Mouse (Mus musculus): ENCODE measurements around the gene Optn. TPM values are rescaled to one million over a fixed set of nuclear protein-coding genes. Genes with fewer than 3 reads are reported as not detected.

The Optn gene
- total and polyA plus RNA-seq, 3 experiments = 25.1 to 37.3 (median 28.0) TPM

DNA sequence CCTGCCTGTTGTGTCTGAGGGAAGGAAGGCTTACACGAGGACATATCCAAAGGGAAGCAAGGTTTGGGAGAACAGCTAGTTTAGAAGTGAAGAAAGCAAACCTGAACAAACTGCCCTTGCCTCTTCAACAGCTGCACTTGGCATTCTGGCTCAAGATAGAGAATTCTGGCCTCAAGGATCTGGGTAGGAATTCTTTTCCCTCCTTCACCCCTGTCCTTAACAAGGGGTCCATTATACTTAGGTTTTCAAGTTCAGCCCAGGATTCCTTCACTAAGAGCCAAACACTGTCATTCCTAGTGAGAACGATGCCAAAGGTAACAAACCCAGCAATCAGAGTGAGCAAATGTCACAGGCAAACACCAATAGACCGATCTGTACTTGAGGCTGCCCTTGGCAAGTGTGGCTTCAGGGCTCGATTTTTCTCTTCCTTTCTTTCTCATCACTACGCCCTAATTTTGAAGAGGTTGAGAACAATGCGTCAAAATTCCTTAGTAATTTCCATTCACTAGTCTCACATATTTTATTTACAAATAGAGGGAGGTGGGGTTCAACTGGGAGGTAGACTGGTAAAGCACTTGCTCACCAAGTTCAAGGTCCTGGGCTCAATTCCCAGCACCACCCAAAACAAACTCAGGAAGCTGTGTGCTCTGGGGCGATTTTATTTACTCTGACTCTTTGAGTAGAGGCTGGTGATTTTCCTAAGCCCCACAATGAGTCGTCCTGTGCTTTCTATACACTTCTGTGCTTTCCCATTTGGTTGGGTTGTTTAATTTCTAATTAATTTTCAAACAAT lies 76.3 kb downstream of the Optn start:
- peaks cover 26 to 44% of the 10 kb centered on the region in 2 experiments for H3K36me3 ChIP-seq (replicated peaks in 1 of 2; ENCODE audit: control insufficient read depth in 1 of 2, insufficient read depth in 1 of 2, low read length in 1 of 2)
- H3K4me3 ChIP-seq (replicated peaks in 1 of 3; ENCODE audit: low read depth in 2 of 3, low read length in 2 of 3, poor library complexity in 1 of 3) = no peak overlapping the region
- TF ChIP-seq MAX (IDR thresholded peaks at IDR 0.05; ENCODE audit: low read length) (no peak), NELFE (IDR thresholded peaks at IDR 0.05; ENCODE audit: low read depth, low read length) (no peak), UBTF (IDR thresholded peaks at IDR 0.05; ENCODE audit: low read depth, low read length) (no peak), IRF4 (IDR thresholded peaks at IDR 0.05; ENCODE audit: low read depth, low read length) (no peak), POLR2AphosphoS2 (IDR thresholded peaks at IDR 0.05; ENCODE audit: low read depth, low read length) (no peak), ETS1 (conservative IDR thresholded peaks at IDR 0.05; ENCODE audit: low read depth, low read length) (no peak), ZNF384 (IDR thresholded peaks at IDR 0.05; ENCODE audit: low read depth, low read length) (no peak), MAFK (IDR thresholded peaks at IDR 0.05; ENCODE audit: insufficient replicate concordance, low read length) (no peak)
- no peak overlapping the region for H3K4me2 ChIP-seq (ENCODE audit: insufficient read depth, low read depth, poor library complexity, severe bottlenecking)
- no peaks in the 10 kb centered on the region for H3K27me3 ChIP-seq (replicated peaks)
- in situ Hi-C loops (cut with MboI; ENCODE audit: low pct_ligation_motif_present, low pct_unique_long_range_greater_than_20kb, low sequenced_read_pairs) (no loop called here), dilution Hi-C loops (cut with MboI; ENCODE audit: extremely low pct_ligation_motif_present, extremely low pct_unique_long_range_greater_than_20kb, low sequenced_read_pairs) (no loop called here)
- H3K79me2 ChIP-seq (replicated peaks; ENCODE audit: control insufficient read depth, extremely low read depth, insufficient read depth, poor library complexity, severe bottlenecking) = no peaks in the 10 kb centered on the region
- peaks cover 0 to 16% of the 10 kb centered on the region in 2 experiments; a peak in 2 of 4 replicates for H3K4me1 ChIP-seq (ENCODE audit: control insufficient read depth in 1 of 2, insufficient read depth in 2 of 2)
- no peak overlapping the region for H3K9ac ChIP-seq (ENCODE audit: insufficient read depth, low read depth)
- DNase-seq (ENCODE audit: extremely low read depth) = no peak
- H3K9me3 ChIP-seq (replicated peaks; ENCODE audit: low read length) = no peaks in the 10 kb centered on the region
- no peak overlapping the region for H3K27ac ChIP-seq (ENCODE audit: insufficient read depth, low read depth)

DNA sequence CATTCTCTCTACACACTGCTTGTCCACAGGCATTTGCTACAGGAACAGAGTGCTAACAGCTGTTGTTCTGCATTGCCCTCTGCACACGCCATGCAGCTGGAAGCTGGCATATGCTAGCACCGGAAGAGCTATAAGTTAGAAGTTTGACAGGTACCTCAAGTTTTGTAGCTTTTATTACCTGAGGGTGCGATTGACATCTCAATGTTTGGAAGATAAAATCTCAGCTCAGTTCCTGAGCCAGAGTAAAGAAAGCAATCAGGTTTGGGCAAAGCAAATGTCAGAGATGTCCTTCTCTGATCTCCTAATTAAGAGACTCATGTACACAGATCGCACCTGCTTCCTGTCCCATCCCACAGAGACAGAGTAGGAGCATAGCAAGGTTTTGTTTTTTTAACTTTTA lies 77.1 kb downstream of the Optn start:
- no peak overlapping the region for H3K4me3 ChIP-seq (replicated peaks in 1 of 3; ENCODE audit: low read depth in 2 of 3, low read length in 2 of 3, poor library complexity in 1 of 3)
- dilution Hi-C loops (cut with MboI; ENCODE audit: extremely low pct_ligation_motif_present, extremely low pct_unique_long_range_greater_than_20kb, low sequenced_read_pairs) (no loop called here), in situ Hi-C loops (cut with MboI; ENCODE audit: low pct_ligation_motif_present, low pct_unique_long_range_greater_than_20kb, low sequenced_read_pairs) (no loop called here)
- peaks cover 19 to 37% of the 10 kb centered on the region in 2 experiments for H3K36me3 ChIP-seq (replicated peaks in 1 of 2; ENCODE audit: control insufficient read depth in 1 of 2, insufficient read depth in 1 of 2, low read length in 1 of 2)
- TF ChIP-seq UBTF (IDR thresholded peaks at IDR 0.05; ENCODE audit: low read depth, low read length) (no peak), ZNF384 (IDR thresholded peaks at IDR 0.05; ENCODE audit: low read depth, low read length) (no peak), TBP (conservative IDR thresholded peaks at IDR 0.05; ENCODE audit: low read depth, low read length) (no peak), GABPA (IDR thresholded peaks at IDR 0.05; ENCODE audit: insufficient replicate concordance, low read depth, low read length) (no peak), MAFK (IDR thresholded peaks at IDR 0.05; ENCODE audit: insufficient replicate concordance, low read length) (no peak), PAX5 (IDR thresholded peaks at IDR 0.05; ENCODE audit: low read length) (no peak), RCOR1 (conservative IDR thresholded peaks at IDR 0.05; ENCODE audit: low read depth, low read length) (no peak), POLR2A (IDR thresholded peaks at IDR 0.05; ENCODE audit: low read depth, low read length) (no peak)
- DNase-seq (ENCODE audit: extremely low read depth) = no peak
- H3K79me2 ChIP-seq (replicated peaks; ENCODE audit: control insufficient read depth, extremely low read depth, insufficient read depth, poor library complexity, severe bottlenecking) = no peaks in the 10 kb centered on the region
- H3K9me3 ChIP-seq (replicated peaks; ENCODE audit: low read length) = no peaks in the 10 kb centered on the region
- no peak overlapping the region for H3K27ac ChIP-seq (ENCODE audit: insufficient read depth, low read depth)
- H3K4me2 ChIP-seq (ENCODE audit: insufficient read depth, low read depth, poor library complexity, severe bottlenecking) = no peak overlapping the region
- H3K4me1 ChIP-seq (ENCODE audit: control insufficient read depth in 1 of 2, insufficient read depth in 2 of 2) = peaks cover 0 to 16% of the 10 kb centered on the region in 2 experiments; a peak in 2 of 4 replicates
- no peaks in the 10 kb centered on the region for H3K27me3 ChIP-seq (replicated peaks)
- H3K9ac ChIP-seq (ENCODE audit: insufficient read depth, low read depth) = no peak overlapping the region

Measured in CH12.LX (cell line).